Mouse (Mus musculus) induced T-regulatory cell, adult 2 months (primary cell): ENCODE measurements at regions not wholly inside any gene's neighbourhood (a gene's known extent, or its start where the extent isn't known, plus 50 kb on each side); places are given as distances from the start of the nearest gene placed in this dataset.

Experiments
- DNase-seq: peaks from one replicate; pipeline ENCODE4 v3.0.0-alpha.2; 2012; ENCODE audit warnings: low read depth

DNA sequence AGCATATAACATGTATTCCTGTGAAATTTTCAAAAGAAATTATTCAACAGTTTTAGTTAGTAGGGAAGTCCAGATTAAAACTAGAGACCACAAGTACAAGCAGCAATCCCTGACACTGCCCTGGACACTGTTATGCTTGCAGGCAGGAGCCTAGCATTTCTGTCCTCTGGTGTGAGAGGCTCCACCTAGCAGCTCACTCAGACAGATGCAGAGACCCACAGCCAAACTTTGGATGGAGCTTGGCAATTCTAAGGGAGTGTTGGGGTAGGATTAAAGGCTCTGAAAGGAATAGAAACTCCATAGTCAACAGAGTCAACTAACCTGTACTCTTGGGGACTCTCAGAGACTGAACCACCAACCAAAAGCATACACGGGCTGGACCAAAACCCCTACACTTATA, 509.8 kb downstream of the Flrt2 start:
- no peak for DNase-seq

DNA sequence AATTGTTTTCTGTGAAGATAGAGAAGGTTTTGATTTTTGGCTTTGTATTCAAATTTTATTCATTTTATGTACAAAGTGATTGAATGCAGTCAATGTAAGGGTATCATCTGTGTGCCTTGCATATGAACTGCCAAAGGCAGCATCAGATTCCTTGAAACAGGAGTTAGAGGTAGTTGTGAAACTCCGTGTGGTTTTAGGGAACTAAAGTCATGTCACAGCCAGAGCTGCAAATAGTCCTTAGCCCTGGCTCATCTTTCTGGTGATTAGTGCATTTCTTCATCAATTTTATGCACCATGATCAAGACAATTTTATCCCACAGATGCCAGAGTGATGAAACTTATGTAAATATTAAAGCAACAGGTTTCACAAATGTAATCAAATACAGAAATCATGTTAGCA, 534.4 kb downstream of the Flrt2 start:
- no peak for DNase-seq

DNA sequence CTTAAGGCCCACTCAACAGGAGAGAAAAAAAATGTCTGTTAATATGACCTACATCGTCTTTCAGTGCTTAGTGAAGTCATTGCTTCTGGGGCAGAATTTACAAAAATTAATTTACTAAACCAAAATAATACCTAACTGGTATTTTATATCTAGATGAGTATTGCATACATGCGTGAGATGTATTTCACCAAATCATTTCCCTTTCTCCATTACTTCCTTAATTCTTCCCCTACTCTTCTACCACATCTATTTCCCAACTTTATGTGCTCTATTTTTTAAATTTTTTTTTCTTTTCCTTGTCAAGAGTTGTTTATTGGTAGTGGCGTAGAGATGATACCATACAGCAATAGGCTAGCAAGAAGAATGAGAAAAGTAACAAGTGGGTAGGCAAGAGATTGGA, 536.7 kb downstream of the Flrt2 start:
- DNase-seq, result no peak

DNA sequence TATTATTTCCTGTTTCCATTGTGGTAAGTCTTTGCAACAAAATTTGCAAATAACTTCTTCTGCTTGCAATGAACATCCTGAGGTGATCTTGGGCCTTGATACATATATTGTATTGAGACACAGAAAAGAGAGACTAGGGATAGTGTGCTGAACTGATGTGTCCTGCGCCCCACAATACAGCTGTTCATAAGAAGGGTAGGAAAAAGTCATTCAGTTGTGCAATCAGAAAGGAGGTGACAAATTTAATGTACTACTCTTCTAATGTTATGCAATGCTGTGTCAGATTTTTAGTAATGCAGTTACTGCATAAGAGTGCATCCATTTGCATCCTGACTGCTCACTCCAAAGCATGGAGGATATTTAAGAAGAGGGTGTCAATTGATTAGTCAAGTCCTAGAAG, 543.5 kb downstream of the Flrt2 start:
- no peak for DNase-seq

DNA sequence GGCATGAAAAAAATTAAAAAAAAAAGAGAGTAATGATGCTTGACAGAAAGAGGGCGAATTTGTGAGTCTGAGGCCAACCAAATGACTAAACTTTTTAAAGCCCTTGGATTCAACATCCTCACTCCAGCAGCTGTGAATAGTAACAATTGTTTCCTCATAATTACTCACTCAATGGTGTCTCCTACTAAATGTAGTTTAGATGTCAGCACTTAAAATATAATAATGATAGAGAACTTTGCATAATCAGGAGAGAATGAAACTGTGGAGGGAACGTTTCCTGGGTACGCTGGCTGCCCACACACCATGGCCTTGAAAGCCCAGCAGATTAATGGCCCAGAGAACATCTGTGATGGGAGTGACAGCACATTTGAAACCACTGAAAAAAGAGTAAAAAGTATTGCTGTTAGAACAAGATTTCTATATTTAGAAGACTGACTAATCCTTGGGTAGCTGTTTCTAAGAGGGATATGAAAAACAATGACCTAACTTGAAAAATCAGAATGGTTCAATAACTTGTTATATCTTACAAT, 544.0 kb downstream of the Flrt2 start:
- DNase-seq, result no peak

DNA sequence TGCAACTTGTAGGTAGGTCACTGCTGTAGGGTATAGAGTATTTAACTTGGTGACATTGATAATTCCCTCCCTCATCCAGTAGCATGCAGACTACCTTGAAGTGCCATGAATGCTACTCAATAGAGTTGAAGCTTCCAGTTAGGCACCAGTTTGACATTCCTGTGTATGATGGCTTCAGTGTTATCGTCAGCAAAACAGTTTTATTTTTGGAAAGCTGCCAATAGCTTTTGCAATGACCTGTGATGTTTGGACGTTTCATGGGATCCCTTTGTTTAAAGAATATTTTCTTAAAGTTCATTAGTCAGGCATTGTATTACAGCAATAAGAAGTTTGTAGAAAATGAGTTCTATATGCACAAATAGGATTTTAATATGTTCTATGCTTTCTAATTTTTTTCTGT, 547.6 kb downstream of the Flrt2 start:
- DNase-seq, result no peak

DNA sequence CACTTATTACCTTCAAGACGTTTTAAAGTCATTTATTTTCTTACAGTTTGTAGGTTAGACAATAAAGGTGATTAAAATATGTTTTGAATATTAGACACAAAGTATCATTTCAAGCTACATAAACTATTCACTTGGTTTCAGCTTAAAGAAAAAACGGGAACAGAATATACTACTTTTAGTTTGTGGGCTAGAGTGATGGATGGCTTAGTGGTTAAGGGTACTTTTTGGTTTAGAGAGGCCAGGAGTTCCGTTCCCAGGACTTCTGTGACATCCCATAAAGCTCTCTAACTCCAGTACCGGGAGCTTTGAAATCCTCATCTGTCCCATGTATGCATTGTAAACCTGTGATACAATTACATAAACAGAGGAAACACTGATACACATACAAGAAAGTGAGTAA, 570.0 kb downstream of the Flrt2 start:
- DNase-seq, result no peak

DNA sequence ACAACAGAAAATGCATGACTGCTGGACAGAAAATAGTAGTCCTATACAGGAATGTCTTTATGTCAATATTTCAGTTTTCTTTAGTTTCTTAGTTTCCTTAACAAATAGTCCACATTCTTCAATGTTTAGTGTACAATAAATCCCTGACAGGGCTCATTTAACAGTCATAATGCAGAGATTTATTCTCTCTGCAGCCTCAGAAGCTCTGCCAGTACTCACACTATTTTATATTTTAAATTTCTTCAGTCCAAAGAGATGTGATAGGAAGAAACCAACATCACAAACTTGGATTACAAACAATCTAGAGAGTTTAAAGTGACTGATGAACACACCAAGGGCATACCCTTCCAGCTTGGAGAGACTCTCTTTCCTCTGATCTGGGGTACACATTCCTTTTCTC, 583.9 kb downstream of the Flrt2 start:
- DNase-seq, result no peak

DNA sequence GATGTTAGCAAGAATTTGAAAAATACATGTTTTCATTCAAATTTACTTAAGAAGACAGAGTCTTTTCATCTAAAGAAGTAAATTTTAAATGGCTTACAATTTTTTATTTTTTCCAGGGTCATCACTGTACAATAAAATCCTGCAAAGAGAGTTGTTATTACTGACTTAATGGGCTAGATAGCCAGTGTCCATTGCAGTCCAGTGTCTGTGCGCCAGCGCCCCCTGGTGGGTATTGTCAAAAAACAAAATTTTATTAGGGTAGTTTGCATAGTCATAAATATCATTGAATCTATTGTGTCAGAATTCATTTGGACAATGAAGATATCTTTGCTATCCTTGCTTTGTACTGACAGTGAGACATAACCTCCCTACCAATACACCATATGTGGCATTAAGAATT, 619.1 kb downstream of the Flrt2 start:
- peak; percentile 6 for DNase-seq

DNA sequence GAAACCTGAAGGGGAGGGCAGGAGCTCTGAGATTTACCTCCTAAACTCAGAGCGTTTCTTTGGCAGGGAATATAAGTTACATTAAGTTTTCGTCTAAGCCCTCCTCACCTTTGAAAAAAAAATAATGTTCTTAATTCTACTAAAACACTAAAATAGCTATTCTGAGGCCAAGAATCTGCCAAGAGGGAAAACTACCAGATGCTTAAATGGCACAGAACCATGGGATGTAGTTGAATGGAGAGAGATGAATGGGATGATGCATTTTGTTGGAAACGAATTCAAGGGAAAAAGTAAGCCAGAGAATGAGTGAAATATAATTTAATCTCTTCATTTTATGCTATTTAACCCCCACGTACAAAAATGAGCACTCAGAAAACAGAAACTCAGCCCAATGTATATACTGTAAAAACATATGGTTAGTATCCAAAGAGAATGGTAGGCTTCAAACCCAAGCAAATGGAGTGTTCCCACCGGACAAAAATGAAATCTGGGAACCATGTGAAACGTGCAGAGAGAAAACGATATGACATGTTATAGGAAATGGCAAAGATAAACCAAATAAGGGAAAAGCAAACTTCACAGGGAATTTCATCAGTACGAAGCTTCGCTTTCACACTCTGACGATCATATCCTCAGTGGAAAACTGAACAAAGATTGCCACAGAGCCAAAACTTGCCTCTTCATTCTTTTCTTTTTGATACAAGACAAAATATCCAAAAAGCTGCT, 631.2 kb downstream of the Flrt2 start:
- DNase-seq, result no peak

DNA sequence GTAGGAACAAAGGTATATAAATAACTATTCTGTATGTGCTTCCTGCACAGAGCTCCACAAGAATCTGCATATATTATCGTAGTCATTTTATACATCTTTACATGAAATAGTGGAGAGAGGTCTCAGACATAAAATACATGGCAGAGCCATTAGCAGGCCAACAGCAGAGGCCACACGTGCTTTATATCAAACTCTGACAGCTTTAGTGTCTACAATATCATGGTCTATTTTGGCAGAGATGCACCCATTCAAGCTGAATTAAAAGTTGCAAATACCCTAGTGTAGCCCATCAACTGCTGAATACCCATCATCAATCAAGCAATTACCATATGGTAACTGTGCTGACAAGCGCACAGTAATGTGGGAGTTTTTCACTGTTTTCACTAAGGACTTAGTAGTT, 659.1 kb downstream of the Flrt2 start:
- no peak for DNase-seq

DNA sequence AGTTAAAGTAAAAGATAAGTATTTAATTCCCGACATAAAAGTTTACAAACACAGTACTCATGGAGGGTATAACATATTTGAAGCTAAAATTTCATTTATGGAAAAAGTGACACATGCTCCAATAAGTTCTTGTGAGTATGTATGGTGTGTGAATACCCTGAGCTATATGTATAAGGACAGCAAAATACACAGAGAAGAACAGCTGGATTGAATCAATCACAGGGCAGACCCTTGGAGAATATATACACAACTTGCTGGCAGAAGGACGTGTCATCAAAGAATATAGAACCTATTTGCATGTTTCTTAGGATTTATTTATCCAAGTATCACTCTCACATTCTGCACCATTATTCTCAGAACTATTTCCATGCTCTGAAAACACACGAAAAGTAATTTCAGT, 686.9 kb downstream of the Flrt2 start:
- no peak for DNase-seq

DNA sequence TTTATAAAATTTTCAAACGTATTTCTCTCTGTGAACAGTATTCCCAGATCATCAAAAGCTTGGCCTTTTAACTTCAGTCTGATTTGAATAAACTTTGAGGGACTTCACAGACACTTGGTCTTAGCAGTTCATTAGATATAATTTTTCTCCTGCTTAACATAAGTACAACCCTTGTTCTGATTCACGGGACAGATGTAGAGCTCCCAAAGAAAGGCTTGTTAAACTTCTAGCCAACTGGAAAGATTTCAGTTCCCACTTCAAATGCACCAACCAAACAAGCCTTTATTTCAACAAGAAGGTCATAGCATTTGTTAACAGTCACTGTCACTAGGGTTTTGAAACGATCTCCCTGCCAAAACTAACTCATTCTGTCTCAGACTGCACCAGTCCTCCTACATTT, 727.1 kb downstream of the Flrt2 start:
- DNase-seq, result no peak

DNA sequence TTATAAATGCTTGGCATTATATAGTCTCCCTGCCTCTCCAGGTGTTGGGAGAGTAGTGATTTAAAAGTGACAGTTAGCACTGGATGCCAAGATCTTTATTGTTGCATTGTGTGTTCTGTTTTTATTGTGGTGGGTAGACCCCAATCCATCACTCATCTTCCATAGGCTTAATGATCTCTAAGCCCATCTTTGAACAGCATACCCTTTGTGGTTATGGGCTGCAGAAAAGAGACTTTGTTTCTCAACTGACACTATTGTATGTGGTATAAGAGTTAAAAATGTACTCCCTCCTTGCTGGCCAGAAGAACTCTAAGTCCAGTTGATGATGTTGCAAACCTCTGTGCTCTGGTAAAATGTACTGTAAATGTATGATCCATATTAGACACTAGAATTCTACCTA, 727.5 kb downstream of the Flrt2 start:
- no peak for DNase-seq

DNA sequence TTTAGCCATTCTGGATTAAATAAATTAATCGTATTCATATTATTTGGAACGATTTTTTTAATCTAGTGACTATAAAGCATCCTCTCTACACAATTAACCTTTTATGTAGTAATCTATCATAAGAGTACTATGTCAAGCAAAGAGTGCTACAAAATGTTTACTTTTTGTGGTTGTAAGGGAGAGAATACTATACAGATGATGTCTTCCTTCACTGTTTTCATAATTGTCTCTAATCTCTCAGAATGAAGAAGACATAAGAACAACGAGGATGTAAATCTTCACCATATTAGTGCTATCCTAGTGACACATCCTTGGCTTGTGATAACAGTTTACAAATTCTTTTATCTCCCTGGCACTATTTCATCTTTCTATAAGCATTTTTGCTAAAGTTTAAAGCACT, 735.6 kb downstream of the Flrt2 start:
- no peak for DNase-seq

DNA sequence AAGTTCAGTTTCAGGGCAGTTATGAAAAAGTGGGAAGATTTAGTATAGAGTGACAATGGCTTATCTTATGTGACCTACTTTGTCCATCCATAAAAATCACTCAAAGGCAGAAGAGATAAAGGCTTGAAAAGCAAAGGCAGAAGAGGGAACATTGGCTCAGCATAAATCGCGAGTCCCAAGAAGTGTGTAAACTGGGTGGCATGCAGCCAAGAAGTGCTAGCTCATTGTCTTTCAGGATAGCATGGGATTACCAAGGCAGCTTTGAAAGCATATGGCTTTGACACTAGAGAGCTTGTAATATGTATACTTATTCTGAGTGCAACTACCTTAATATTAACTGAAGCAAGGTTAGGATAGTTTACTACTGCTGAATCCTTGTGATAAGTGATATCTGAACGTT, 750.5 kb downstream of the Flrt2 start:
- no peak for DNase-seq

DNA sequence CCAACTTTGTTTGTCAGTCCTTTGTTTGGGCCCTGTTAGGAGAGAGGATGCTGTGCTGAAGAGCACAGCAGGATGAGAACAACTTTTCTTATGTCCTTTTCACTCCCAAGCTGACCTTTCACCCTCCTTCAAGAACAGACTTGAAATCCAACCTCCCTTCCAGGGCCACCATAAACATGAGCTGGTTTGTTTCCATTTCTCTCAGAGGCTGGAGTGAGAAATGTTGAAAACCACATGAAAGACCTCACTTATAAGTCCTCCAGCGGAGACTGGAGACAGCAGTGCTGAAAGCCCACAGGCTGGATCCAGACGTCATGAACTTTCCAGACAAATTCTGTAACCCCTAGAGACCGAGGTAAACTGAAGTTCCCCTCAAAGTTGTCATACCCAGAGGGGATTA, 761.3 kb downstream of the Flrt2 start:
- DNase-seq, result no peak

DNA sequence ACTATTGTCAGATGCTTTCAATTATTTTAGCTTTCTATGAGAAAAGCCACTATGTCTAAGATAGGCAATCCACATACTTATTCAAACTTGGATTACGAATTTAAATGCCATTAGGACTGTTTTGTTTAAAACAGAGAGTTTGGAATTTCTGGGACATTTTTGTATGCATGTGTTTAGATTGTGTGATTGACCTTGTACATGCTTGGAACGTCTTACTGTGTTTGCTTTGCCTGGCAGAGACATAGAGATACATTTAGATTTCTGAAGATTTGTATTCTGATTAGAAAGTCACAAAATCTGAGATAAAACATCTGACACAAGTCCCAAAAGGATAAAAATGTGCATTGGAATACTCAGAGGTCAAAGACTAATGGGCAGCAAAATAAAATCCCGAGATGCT, 784.3 kb downstream of the Flrt2 start:
- DNase-seq, result no peak

DNA sequence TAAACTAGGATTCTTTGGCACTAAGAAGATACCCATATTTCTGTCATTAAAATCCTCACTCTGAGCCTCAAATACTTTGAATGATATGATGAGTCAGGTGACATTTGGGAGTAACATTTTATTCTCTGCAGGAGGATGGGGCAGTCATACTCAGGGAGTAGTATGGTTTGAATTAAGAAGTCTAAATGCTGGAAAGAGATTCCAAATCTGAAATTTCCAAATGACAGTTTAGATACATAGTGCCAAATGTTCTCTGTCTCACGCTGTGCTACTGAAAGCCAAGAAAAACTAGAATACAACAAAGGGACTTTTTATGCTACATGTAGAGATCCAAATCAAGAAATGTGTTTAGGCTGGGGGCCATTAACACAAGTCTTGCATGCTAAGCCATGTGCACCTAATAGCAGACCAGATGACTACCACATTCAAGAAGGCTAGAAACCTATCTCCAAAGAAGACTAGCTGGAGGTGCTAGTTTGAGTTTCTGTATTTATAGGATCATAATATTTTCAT, 796.5 kb downstream of the Flrt2 start:
- no peak for DNase-seq

DNA sequence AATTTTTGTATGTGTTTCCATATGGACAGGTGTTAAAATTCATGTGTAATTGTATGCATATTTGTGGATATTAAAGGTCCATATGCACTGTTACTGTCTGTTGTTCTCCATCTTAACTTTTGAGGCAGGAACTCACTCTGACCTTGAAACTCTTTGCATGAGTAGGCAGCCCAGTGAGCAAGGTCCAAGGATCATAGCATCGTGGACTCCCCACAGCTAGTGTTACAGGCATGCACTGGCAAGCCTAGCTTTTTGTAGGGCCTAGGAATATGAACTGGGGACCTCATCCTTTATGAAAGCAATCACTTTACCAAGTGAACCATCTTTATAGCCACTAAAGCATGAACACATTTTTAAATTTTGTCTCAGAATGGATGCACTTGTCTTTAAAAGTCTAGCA, 817.6 kb downstream of the Flrt2 start:
- DNase-seq, result no peak

DNA sequence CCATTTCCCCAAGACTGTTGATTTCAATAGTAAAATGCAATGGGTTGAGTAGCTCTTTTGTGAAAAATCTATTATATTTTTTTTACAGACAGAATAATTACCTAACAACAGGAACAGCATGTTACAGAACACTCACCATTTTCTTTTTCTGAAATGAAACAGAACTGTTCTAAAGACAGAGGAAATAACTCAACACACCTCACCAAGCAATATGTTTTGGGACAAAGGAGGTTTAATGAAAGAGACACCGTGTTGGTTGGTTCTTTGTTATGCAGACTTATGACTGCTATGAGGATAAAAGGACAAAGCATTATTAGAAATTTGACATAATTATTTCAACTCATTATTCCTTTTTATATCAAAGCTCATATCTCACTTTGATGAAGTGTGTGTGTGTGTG, 866.8 kb downstream of the Flrt2 start:
- DNase-seq, result no peak

DNA sequence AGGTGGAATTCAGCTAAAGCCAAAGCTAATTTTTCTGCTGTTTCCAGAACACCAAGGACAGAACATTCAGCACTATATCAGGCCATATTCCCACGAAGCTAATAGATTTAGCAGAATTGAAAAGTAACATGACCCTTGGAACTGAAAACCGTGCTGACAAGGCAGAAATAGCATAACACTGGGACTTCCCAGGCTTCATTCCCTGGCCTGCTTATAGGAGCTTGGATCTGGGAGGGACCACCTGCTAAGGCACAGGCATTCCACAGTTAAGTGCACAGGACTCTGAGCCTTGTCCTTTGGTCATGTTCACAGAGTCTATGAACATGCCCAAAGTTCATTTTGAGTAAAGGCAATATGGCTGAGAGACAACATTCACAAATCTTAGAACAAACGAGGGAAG, 902.8 kb downstream of the Flrt2 start:
- no peak for DNase-seq

DNA sequence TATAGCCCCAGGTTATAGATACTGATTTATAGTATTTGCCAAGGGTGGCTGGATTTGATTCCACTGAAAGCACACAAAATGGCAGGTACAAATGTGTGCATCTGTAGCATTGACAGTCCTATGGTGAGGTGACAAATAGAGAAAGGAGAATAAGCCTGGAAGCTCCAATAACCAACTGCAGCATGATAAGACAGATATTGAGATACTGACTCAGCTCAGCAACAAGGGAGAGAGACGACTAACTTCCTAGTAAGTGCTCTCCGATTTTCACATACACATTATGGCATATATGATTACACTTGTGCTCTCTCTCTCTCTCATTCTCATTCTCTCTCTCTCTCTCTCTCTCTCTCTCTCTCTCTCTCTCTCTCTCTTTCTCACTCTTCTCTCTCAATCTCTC, 923.1 kb downstream of the Flrt2 start:
- DNase-seq, result no peak

DNA sequence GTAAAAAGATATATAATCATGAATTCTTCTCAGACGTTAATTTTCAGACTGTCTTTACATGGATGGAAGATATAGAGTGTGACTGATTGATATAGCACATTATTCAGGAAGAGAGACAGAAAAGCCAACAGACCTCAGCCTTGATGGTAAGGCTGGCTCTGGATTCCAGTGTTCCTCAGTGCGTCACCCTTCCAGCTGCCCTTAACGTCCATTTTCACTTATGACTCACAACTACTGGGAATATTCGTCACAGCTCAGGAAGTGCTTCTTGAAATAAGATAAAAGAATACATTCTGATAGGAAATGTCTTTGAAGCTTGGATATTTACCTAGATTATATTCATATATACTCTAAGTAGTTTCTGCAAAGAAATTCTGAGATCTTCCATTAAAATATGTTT, 923.8 kb downstream of the Flrt2 start:
- DNase-seq, result no peak
